Mouse (Mus musculus): ENCODE results near the gene Ifit1bl1. TPM values are rescaled to one million over a fixed set of nuclear protein-coding genes. Genes with fewer than 3 reads are reported as not detected.

The Ifit1bl1 gene
- total RNA-seq, 2 experiments from 2014 or later, result not detected

- no peak for ATAC-seq (replicated peaks; ENCODE audit: low FRiP score, low TSS enrichment, poor library complexity, severe bottlenecking)
Measured at GRCm38 (mm10) chr19:34553021-34553420, 48.7 kb downstream of the Ifit1bl1 start.

GRCm38 (mm10) chr19:34551981-34552380 lies 49.8 kb downstream of the Ifit1bl1 start:
- no peak for ATAC-seq (replicated peaks; ENCODE audit: low FRiP score, low TSS enrichment, poor library complexity, severe bottlenecking)

- peak; percentile 99 for ATAC-seq (replicated peaks; ENCODE audit: low FRiP score, low TSS enrichment, poor library complexity, severe bottlenecking)
Measured at GRCm38 (mm10) chr19:34550534-34551223, 51.1 kb downstream of the Ifit1bl1 start, which contains the start of gene Ifit2. Ifit2 (plus strand) TSS chr19:34550694.

DNA sequence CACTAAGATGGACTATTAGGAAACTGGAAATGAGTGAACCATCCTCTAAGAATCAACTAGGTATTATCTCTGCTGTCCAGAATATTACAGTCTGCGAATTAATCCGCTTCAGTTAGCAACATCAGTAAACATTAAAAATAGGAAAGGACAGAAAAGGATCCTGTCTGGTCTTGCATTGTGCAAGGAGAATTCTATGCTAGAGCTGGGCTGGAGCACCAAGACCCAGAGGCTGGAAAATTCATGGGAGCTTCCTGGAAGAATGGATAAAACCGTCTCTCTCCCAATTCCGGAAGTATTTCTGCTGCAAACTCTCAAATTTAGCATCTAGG lies 51.6 kb downstream of the Ifit1bl1 start:
- ATAC-seq (replicated peaks; ENCODE audit: low FRiP score, low TSS enrichment, poor library complexity, severe bottlenecking), result peak; percentile 10; the same call in 1 of the 2 replicates

GRCm38 (mm10) chr19:34547976-34548375 lies 53.8 kb downstream of the Ifit1bl1 start:
- peak; percentile 64 for ATAC-seq (replicated peaks; ENCODE audit: low FRiP score, low TSS enrichment, poor library complexity, severe bottlenecking)

- ATAC-seq (replicated peaks; ENCODE audit: low FRiP score, low TSS enrichment, poor library complexity, severe bottlenecking), result no peak
Measured at GRCm38 (mm10) chr19:34546211-34546610, 55.5 kb downstream of the Ifit1bl1 start.

Other genes starting within 250 kb of the Ifit1bl1 start
- not detected in 2 replicates for gene Ch25h, start 126.8 kb downstream of the Ifit1bl1 start, total RNA-seq (2014; fragmentation: Nextera tagmentation)
- not detected in 2 replicates for gene Ch25h, start 126.8 kb downstream of the Ifit1bl1 start, total RNA-seq (2017)
- gene Lipa, start 74.5 kb downstream of the Ifit1bl1 start, total RNA-seq (2014; fragmentation: Nextera tagmentation), result 31.6 and 38.3 TPM in 2 replicates
- 26.1 and 28.3 TPM in 2 replicates for gene Lipa, start 74.5 kb downstream of the Ifit1bl1 start, total RNA-seq (2017)
- gene Ifit2, start 51.3 kb downstream of the Ifit1bl1 start, total RNA-seq (2014; fragmentation: Nextera tagmentation), result 7.1 and 7.6 TPM in 2 replicates
- 13.4 and 15.4 TPM in 2 replicates for gene Ifit2, start 51.3 kb downstream of the Ifit1bl1 start, total RNA-seq (2017)
- gene Ifit3, start 18.4 kb downstream of the Ifit1bl1 start, total RNA-seq (2014; fragmentation: Nextera tagmentation), result not detected in 2 replicates
- 0.69 and 1.2 TPM in 2 replicates for gene Ifit3, start 18.4 kb downstream of the Ifit1bl1 start, total RNA-seq (2017)
- gene Ifit3b, start 6.0 kb upstream of the Ifit1bl1 start, total RNA-seq (2014; fragmentation: Nextera tagmentation), result not detected in 2 replicates
- not detected in 2 replicates for gene Ifit3b, start 6.0 kb upstream of the Ifit1bl1 start, total RNA-seq (2017)
- not detected in 2 replicates for gene Ifit1bl2, start 38.8 kb upstream of the Ifit1bl1 start, total RNA-seq (2014; fragmentation: Nextera tagmentation)
- not detected in 2 replicates for gene Ifit1bl2, start 38.8 kb upstream of the Ifit1bl1 start, total RNA-seq (2017)
- gene Ifit1, start 38.9 kb upstream of the Ifit1bl1 start, total RNA-seq (2014; fragmentation: Nextera tagmentation), result 0.69 TPM in 1 of 2 replicates, not detected in the other
- 1.8 and 2.9 TPM in 2 replicates for gene Ifit1, start 38.9 kb upstream of the Ifit1bl1 start, total RNA-seq (2017)
- not detected in 2 replicates for gene Slc16a12, start 145.3 kb upstream of the Ifit1bl1 start, total RNA-seq (2014; fragmentation: Nextera tagmentation)
- not detected in 2 replicates for gene Slc16a12, start 145.3 kb upstream of the Ifit1bl1 start, total RNA-seq (2017)

Measured in megakaryocyte-erythroid progenitor cell, adult 5-6 weeks (primary cell).